Mouse (Mus musculus) limb, embryonic 14.5 days (tissue): ENCODE measurements at regions not wholly inside any gene's neighbourhood (a gene's known extent, or its start where the extent isn't known, plus 50 kb on each side); places are given as distances from the start of the nearest gene placed in this dataset.

Experiments used
- ATAC-seq: fragments of 200-750 bp; cut with Nextera tagmentation; 2 replicates; pipeline ENCODE4 v1.8.0; 2017; ENCODE audit warnings: low read depth, moderate number of reproducible peaks, moderate TSS enrichment; ENCODE audit not compliant: low FRiP score
- DNase-seq: peaks from one replicate; pipeline ENCODE4 v3.0.0-alpha.2; 2015; ENCODE audit warnings: low spot score
- H3K27ac ChIP-seq: fragments of 300-500 bp; sonication (generic); replicated peaks from 2 replicates; pipeline ENCODE4 v1.5.1; 2014; ENCODE audit warnings: low read depth, mild to moderate bottlenecking, low read length, moderate library complexity, mixed read lengths
- H3K27me3 ChIP-seq: fragments of 300-500 bp; sonication (generic); 2 replicates; pipeline ENCODE4 v1.6.1; 2014; ENCODE audit warnings: low read length, mixed read lengths; ENCODE audit not compliant: control insufficient read depth, insufficient read depth
- H3K36me3 ChIP-seq: fragments of 300-500 bp; sonication (generic); 2 replicates; pipeline ENCODE4 v1.6.1; 2014; ENCODE audit warnings: mild to moderate bottlenecking, low read length, moderate library complexity, mixed read lengths; ENCODE audit not compliant: control insufficient read depth, insufficient read depth
- H3K4me1 ChIP-seq: fragments of 300-500 bp; sonication (generic); 2 replicates; pipeline ENCODE4 v1.6.1; 2014; ENCODE audit warnings: antibody characterized with exemption, low read length, mixed read lengths; ENCODE audit not compliant: control insufficient read depth, insufficient read depth
- H3K4me2 ChIP-seq: fragments of 300-500 bp; sonication (generic); replicated peaks from 2 replicates; pipeline ENCODE4 v1.6.1; 2014; ENCODE audit warnings: low read depth, mild to moderate bottlenecking, low read length, moderate library complexity; ENCODE audit not compliant: severe bottlenecking
- H3K4me3 ChIP-seq: fragments of 300-500 bp; sonication (generic); replicated peaks from 2 replicates; pipeline ENCODE4 v1.5.1; 2014; ENCODE audit warnings: low read length
- H3K9ac ChIP-seq: fragments of 300-500 bp; sonication (generic); 2 replicates; pipeline ENCODE4 v1.6.1; 2014; ENCODE audit warnings: mild to moderate bottlenecking, low read depth, low read length, moderate library complexity; ENCODE audit not compliant: severe bottlenecking
- H3K9me3 ChIP-seq: fragments of 300-500 bp; sonication (generic); 2 replicates; pipeline ENCODE4 v1.6.1; 2016; ENCODE audit warnings: low read length; ENCODE audit not compliant: control insufficient read depth
- POLR2A ChIP-seq: fragments of 200-500 bp; IDR thresholded peaks from 2 replicates; pipeline ENCODE4 v1.8.0; 2012; ENCODE audit warnings: inconsistent platforms, mild to moderate bottlenecking, moderate library complexity, borderline replicate concordance; ENCODE audit not compliant: insufficient read depth, insufficient read length; ENCODE audit errors: extremely low read depth
- WGBS: fragments of 180-500 bp; shearing (Covaris S2); extraction: QIAGEN DNeasy Blood & Tissue Kit; methylation state at CpG from one replicate; pipeline ENCODE4 v1.1.7; 2014; 5-methylcytosine and 5-hydroxymethylcytosine counted together

DNA sequence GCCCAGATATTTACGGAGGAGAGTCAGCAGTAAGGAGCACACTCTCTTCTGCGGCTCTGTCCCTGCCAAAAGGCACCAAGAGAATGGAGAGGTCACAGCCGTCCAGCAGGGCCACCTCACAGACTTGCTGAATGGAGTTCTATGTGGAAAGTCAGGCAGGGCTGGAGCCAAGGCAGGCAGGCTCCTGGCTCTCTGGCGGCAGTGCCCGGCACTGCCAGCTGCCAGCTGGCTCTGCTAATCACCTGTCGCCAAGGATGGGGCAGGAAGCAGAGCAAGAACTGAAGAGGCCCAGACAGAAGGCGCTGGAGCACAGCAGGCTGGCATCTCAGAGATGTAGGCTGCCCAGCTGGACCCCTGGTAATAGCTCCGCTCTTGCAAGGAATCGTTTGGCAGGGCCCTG, 245.2 kb upstream of the Prok2 start:
- no peak for DNase-seq
- Histone ChIP-seq H3K27ac (no peak overlapping the region), H3K36me3 (no peaks in the 10 kb centered on the region), H3K27me3 (no peaks in the 10 kb centered on the region), H3K9me3 (no peaks in the 10 kb centered on the region), H3K4me1 (peaks cover 6% of the 10 kb centered on the region; the same call in 1 of the 2 replicates), H3K4me3 (no peak overlapping the region), H3K4me2 (no peak overlapping the region), H3K9ac (no peak overlapping the region)
- TF ChIP-seq POLR2A, result no peak
- ATAC-seq, result no peak
- 46% methylated on average over 9 of the region's 9 CpGs for WGBS

GRCm38 (mm10) chr6:99968889-99969288, 242.7 kb upstream of the Prok2 start:
- H3K9me3 ChIP-seq, result peaks cover 8% of the 10 kb centered on the region; the same call in 1 of the 2 replicates
- no peaks in the 10 kb centered on the region for H3K27me3 ChIP-seq
- peaks cover 6% of the 10 kb centered on the region; the same call in 1 of the 2 replicates for H3K4me1 ChIP-seq
- no peak for TF ChIP-seq POLR2A
- no peak overlapping the region for H3K4me3 ChIP-seq
- ATAC-seq (no peak), DNase-seq (no peak)
- H3K27ac ChIP-seq, result no peak overlapping the region
- 64% methylated on average over 5 of the region's 5 CpGs for WGBS
- H3K4me2 ChIP-seq, result no peak overlapping the region
- no peak overlapping the region for H3K9ac ChIP-seq
- no peaks in the 10 kb centered on the region for H3K36me3 ChIP-seq

DNA sequence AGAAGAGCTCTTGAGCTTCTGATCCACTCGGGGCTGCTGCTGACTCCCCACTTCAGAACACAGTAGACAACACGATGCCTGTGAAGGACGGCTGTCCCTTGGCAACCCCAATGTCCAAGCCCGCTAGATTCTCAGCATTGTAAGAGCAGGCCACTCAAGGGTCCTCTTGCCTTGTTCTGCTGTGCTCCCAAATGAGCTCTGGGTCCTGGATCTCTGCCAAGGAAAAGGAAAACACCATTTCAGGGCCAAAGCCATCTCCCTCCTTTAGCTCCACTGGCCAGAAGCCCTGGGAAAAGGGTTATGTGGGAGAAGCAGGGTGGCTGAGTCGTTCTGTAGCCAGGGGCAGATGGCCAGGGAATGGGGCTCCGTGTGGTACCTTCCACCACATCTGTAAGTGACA, 241.3 kb upstream of the Prok2 start:
- Histone ChIP-seq H3K4me2 (no peak overlapping the region), H3K27me3 (no peaks in the 10 kb centered on the region), H3K36me3 (no peaks in the 10 kb centered on the region), H3K4me1 (peaks cover 6% of the 10 kb centered on the region; the same call in 1 of the 2 replicates), H3K4me3 (no peak overlapping the region), H3K9ac (no peak overlapping the region), H3K27ac (no peak overlapping the region), H3K9me3 (peaks cover 8% of the 10 kb centered on the region; the same call in 1 of the 2 replicates)
- 82% methylated on average over 6 of the region's 6 CpGs for WGBS
- TF ChIP-seq POLR2A, result no peak
- ATAC-seq, result no peak
- DNase-seq, result no peak

GRCm38 (mm10) chr6:99964540-99964939, 238.3 kb upstream of the Prok2 start:
- H3K27me3 ChIP-seq, result no peaks in the 10 kb centered on the region
- WGBS, result 89% methylated on average over 3 of the region's 3 CpGs
- H3K9me3 ChIP-seq, result peaks cover 8% of the 10 kb centered on the region; the same call in 1 of the 2 replicates
- no peaks in the 10 kb centered on the region for H3K4me1 ChIP-seq
- no peaks in the 10 kb centered on the region for H3K36me3 ChIP-seq
- no peak overlapping the region for H3K27ac ChIP-seq
- H3K4me3 ChIP-seq, result no peak overlapping the region
- ATAC-seq, result no peak
- no peak for TF ChIP-seq POLR2A
- no peak overlapping the region for H3K9ac ChIP-seq
- DNase-seq, result no peak
- H3K4me2 ChIP-seq, result no peak overlapping the region

- WGBS, result 70% methylated on average over 4 of the region's 4 CpGs
These were observed 237.8 kb upstream of the Prok2 start for GRCm38 (mm10) chr6:99964007-99964406.

GRCm38 (mm10) chr6:99959371-99959770, 233.2 kb upstream of the Prok2 start:
- H3K4me3 ChIP-seq, result no peak overlapping the region
- no peak overlapping the region for H3K9ac ChIP-seq
- H3K27ac ChIP-seq, result no peak overlapping the region
- no peaks in the 10 kb centered on the region for H3K27me3 ChIP-seq
- no peak overlapping the region for H3K4me2 ChIP-seq
- WGBS, result 51% methylated on average over 4 of the region's 4 CpGs
- no peaks in the 10 kb centered on the region for H3K4me1 ChIP-seq
- no peaks in the 10 kb centered on the region for H3K9me3 ChIP-seq
- H3K36me3 ChIP-seq, result no peaks in the 10 kb centered on the region
- no peak for DNase-seq
- TF ChIP-seq POLR2A, result no peak
- ATAC-seq, result no peak

More at GRCm38 (mm10) chr6:99964007-99964406, 237.8 kb upstream of the Prok2 start:
- ATAC-seq (no peak), DNase-seq (no peak)
- no peak overlapping the region for H3K4me3 ChIP-seq
- H3K36me3 ChIP-seq, result no peaks in the 10 kb centered on the region
- no peak overlapping the region for H3K27ac ChIP-seq
- no peak for TF ChIP-seq POLR2A
- no peaks in the 10 kb centered on the region for H3K27me3 ChIP-seq
- H3K4me2 ChIP-seq, result no peak overlapping the region
- H3K9ac ChIP-seq, result no peak overlapping the region
- no peaks in the 10 kb centered on the region for H3K4me1 ChIP-seq
- peaks cover 8% of the 10 kb centered on the region; the same call in 1 of the 2 replicates for H3K9me3 ChIP-seq
